Mouse (Mus musculus) urinary bladder, adult 18-20 months (tissue): ENCODE measurements around the gene Smim8.

ENCODE experiments used
- DNase-seq, 2 experiments: peaks; one replicate each; pipeline ENCODE4 v3.0.0; 2022; ENCODE audit warnings: low spot score in 2 of 2, mixed read lengths in 2 of 2

The Smim8 gene

GRCm38 (mm10) chr4:34720127-34720895, 57.9 kb downstream of the Smim8 start:
- DNase-seq = no peak

GRCm38 (mm10) chr4:34719421-34719820, 58.8 kb downstream of the Smim8 start:
- no peak for DNase-seq
